Mouse (Mus musculus) splenic B cell, adult 2 months (primary cell): ENCODE measurements around the gene Herpud2.
"Not testable (repeated sequence)": the region's sequence is repeated elsewhere in the genome, so short reads cannot be mapped to it uniquely, and the experiment has no call there.

Experiments used
- DNase-seq: peaks from one replicate; pipeline ENCODE4 v3.0.0-alpha.2; 2011; ENCODE audit warnings: low read depth, low spot score
- H3K27me3 ChIP-seq: 2 replicates; pipeline ENCODE4 v1.6.1; 2012; ENCODE audit warnings: mild to moderate bottlenecking, low read length, moderate library complexity, mixed read lengths; ENCODE audit not compliant: control insufficient read depth, poor library complexity, insufficient read depth, severe bottlenecking
- H3K36me3 ChIP-seq: 2 replicates; pipeline ENCODE4 v1.6.1; 2012; ENCODE audit warnings: mild to moderate bottlenecking, low read length, moderate library complexity, mixed read lengths; ENCODE audit not compliant: control insufficient read depth, poor library complexity, insufficient read depth, severe bottlenecking

Herpud2 gene

DNA sequence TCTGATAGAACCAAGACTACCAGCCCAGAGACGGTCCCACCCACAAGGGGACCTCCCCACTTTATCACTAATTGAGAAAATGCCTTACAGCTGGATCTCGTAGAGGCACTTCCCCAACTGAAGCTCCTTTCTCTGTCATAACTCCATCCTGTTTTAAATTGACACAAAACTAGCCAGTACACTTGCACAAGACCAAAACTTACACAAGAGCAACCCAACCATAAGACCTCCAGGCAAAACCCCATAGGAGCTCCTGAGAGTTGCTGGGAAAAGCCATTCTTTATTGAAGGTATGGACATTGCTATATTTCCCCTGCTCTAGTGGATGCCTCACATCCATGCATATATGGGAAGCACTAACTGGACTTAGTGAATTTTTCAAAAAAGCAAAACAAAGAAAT, 27.6 kb downstream of the Herpud2 start:
- no peak for DNase-seq
- Histone ChIP-seq H3K27me3 (no peaks in the 10 kb centered on the region), H3K36me3 (0 out of 2 replicates have a peak, but pooled peaks cover 3% of the 10 kb centered on the region)

DNA sequence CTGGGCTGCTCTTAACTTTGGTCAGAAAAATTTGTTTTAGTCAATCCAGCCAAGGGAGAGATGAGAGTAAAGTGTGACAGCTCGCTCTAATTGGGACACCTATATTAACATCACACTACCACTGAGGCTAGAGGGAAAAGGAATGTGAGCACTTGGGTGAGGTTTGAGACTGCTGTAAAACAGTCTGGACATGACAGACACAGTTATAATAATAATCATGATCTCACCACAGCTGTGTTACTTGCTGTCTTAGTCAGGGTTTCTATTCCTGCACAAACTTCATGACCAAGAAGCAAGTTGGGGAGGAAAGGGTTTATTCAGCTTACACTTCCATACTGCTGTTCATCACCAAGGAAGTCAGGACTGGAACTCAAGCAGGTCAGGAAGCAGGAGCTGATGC, 28.0 kb downstream of the Herpud2 start:
- H3K36me3 ChIP-seq, DNase-seq, H3K27me3 ChIP-seq: not testable (repeated sequence)

DNA sequence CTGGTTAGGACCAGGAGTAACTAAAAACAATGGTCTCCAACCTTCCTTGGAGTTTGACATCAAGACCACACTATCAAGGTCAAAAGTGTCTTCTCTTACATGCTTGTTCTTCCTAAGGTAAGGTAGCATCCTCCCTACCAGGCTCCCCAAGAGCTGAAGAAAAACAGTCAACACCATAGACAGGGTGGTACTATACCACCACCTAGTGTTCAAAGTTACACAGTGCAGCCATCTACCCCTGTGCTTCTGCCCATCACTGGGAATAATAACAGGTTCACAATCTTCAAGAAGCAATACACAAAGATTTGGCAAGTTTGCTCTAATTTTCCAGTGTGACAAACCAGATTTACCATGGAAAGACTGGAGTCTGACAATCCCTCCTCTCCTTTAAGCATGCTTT, 47.0 kb downstream of the Herpud2 start:
- peak; percentile 63 for DNase-seq
- Histone ChIP-seq H3K36me3 (peaks cover 16% of the 10 kb centered on the region; the same call in 1 of the 2 replicates), H3K27me3 (no peaks in the 10 kb centered on the region; the same call in 1 of the 2 replicates)

DNA sequence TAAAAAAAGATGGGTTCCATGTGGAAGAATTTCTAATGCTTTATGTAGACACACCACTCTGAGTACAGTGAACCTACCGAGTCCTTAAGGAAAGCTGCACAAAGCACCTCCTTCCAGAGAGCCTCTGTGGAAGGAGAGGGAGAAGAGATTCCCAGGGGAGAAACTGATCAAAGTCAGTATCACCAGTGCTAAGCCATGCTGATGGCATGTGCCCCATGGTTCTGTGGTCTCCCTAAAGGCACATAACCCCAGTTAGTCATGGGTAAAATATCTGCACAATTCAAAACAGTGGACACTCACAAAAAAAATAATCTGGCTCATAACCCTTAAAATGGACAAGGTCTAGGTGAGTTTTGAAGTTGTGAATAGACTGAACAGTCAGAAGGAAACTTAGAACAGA, 48.7 kb downstream of the Herpud2 start:
- DNase-seq, result no peak
- H3K36me3 ChIP-seq, result peaks cover 11% of the 10 kb centered on the region; the same call in 1 of the 2 replicates
- no peaks in the 10 kb centered on the region; the same call in 1 of the 2 replicates for H3K27me3 ChIP-seq

DNA sequence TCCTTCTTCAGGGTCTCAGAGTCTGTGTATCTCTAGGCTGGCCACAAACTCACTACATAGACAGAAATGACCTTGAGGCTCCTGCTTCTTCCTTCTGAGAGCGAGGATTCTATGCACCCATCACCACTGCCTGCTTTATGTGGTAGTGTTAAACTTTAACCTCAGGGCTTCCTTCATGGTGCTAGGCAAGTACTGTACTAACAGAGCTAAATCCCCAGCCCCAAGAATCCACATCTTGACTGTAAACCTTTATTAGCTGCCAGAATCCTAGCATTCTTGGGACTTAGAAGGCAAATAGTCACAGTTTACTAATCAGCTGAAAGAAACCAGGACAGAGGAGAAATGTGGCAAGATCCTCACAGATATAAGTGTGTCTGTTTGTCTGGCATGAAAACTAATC, 60.8 kb downstream of the Herpud2 start:
- no peak for DNase-seq
- no peaks in the 10 kb centered on the region for H3K36me3 ChIP-seq
- H3K27me3 ChIP-seq, result no peaks in the 10 kb centered on the region; the same call in 1 of the 2 replicates

DNA sequence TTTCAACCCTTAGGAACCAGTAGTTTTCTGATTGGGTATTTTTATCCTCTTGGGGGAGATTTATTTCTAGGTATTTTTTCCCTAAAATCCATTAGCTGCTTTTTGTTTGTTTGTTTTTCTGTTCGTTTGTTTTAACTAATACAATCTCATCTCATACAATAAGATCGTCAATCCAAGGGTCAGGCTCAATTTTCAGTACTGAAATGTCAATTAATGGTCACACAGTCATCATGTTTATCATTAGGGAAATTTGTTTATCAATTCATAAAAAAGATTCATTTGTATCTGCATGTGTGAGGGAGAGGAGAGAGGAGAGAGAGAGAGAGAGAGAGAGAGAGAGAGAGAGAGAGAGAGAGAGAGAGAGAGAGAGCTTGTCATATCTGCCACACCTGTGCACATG, 62.5 kb downstream of the Herpud2 start, which contains the start of gene Gm10181:
Gene Gm10181, plus strand, starts transcription at position 301 of the 400 bp plus-strand sequence.
- H3K27me3 ChIP-seq, result no peaks in the 10 kb centered on the region; the same call in 1 of the 2 replicates
- no peak for DNase-seq

DNA sequence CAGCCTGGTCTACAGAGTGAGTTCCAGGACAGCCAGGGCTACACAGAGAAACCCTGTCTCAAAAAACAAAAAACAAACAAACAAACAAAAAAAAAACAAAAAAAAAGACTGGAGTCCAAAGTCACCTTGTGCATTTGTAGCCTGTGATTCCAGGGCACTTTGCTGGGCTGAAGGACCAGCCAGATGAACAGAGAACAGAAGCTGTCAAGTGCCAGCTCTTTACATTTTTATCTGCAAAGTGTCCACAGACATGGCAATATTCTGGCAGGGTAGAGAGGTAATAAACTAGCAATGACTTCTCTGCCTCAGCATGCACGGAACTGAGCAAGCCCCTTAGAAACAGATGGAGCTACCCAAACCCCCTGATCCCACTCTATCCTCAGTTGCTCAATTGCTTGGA, 75.1 kb downstream of the Herpud2 start:
- H3K36me3 ChIP-seq, result no peaks in the 10 kb centered on the region
- DNase-seq, result no peak
- no peaks in the 10 kb centered on the region for H3K27me3 ChIP-seq

More for the DNA sequence above, 62.5 kb downstream of the Herpud2 start, which contains the start of gene Gm10181:
- no peaks in the 10 kb centered on the region for H3K36me3 ChIP-seq

DNA sequence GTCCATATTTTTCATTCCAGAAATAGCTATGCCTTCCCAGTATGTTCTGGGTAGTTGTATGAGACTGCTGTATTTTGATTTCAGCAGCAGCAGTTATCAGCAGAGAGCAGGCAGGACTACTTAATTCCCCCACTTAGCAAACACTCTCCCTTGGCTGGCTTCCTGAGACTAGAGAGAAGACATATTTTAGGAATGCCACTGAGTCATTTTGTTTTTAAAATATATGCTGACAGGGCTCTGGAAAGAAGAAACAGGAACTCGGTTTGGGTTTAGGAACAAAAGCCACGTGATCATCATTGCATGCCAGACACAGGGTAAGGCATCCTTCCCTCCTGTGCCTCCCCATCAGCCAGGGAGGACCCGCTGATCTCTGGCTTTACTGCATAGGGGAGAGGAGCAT, 75.6 kb downstream of the Herpud2 start:
- no peak for DNase-seq
- Histone ChIP-seq H3K36me3 (no peaks in the 10 kb centered on the region), H3K27me3 (no peaks in the 10 kb centered on the region)

DNA sequence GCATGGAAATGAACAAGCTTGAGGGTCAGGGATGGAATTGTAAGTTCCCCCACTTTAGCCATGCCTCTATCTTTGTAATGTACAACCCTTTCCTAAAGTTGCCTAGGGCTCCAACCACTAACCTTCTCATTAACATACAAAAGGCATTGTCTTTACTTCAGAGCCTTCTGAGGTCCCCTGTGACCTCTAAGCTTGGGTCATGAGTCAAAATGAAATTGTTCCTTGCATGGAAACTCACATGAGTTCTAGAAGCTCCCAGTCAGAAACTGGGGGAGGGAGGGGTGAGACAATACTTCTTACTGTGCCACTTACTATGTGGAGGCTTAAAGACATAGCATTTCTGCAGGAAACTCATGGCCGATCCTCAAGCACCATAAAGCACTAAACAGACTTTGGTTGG, 79.0 kb downstream of the Herpud2 start:
- Histone ChIP-seq H3K27me3 (no peaks in the 10 kb centered on the region), H3K36me3 (no peaks in the 10 kb centered on the region)
- DNase-seq, result no peak

DNA sequence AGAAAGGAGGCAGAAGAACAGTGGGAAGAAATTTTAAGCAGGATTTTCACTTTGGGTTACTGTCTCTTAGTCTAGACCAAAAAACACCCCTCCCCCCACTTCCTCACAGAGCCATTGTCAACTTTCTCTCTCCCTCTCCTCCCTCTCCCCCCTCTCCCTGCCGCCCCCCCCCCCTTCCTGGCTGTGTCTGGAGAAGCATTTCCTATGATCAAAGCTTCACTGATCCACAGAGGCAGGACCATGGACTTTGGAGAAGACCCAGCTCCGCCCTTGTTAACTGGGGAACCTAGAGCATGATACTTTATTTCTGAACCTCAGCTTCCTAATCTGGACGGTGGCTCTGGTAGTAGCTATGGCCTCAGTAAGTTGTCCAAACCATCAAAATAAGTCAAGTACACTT, 92.9 kb downstream of the Herpud2 start:
- Histone ChIP-seq H3K36me3 (no peaks in the 10 kb centered on the region), H3K27me3 (no peaks in the 10 kb centered on the region)
- no peak for DNase-seq
